Mouse (Mus musculus) small intestine, adult 2 months (tissue): ENCODE results near the gene Tymp. TPM values are rescaled to one million over a fixed set of nuclear protein-coding genes. Genes with fewer than 3 reads are reported as not detected.

Experiments used
- H3K27ac ChIP-seq: fragments of 200-500 bp; 2 replicates; pipeline ENCODE4 v1.5.1; 2012; ENCODE audit warnings: low read depth, low read length, control low read depth, inconsistent platforms; ENCODE audit not compliant: insufficient read depth
- H3K27me3 ChIP-seq: fragments of 200-500 bp; 2 replicates; pipeline ENCODE4 v1.6.1; 2012; ENCODE audit warnings: mild to moderate bottlenecking, moderate library complexity, low read length, inconsistent platforms; ENCODE audit not compliant: control insufficient read depth, insufficient read depth
- H3K36me3 ChIP-seq: fragments of 200-500 bp; 2 replicates; pipeline ENCODE4 v1.6.1; 2012; ENCODE audit warnings: mild to moderate bottlenecking, low read length, control low read depth, inconsistent platforms; ENCODE audit not compliant: control insufficient read depth, insufficient read depth
- H3K4me1 ChIP-seq: fragments of 200-500 bp; 2 replicates; pipeline ENCODE4 v1.6.1; 2012; ENCODE audit warnings: low read length, inconsistent platforms, mixed read lengths; ENCODE audit not compliant: control insufficient read depth, insufficient read depth, insufficient read length
- H3K4me3 ChIP-seq: fragments of 200-500 bp; 2 replicates; pipeline ENCODE4 v1.5.1; 2012; ENCODE audit warnings: low read depth, mild to moderate bottlenecking, control low read depth, inconsistent platforms, low read length, moderate library complexity
- CTCF ChIP-seq: fragments of 200-500 bp; IDR thresholded peaks from 2 replicates; pipeline ENCODE4 v1.5.1; 2012; ENCODE audit warnings: low read depth, mild to moderate bottlenecking, control low read depth, inconsistent platforms, low read length, moderate library complexity, mixed read lengths; ENCODE audit not compliant: insufficient replicate concordance, insufficient read length; ENCODE audit errors: extremely low read depth
- POLR2A ChIP-seq: fragments of 200-500 bp; IDR thresholded peaks from 2 replicates; pipeline ENCODE4 v1.6.1; 2012; ENCODE audit warnings: low read depth, mild to moderate bottlenecking, control low read depth, inconsistent platforms, low read length, moderate library complexity
- whole genome bisulfite sequencing: fragments of 180-500 bp; shearing (Covaris S2); methylation state at CpG from one replicate; pipeline ENCODE4 v1.1.7; 2018; 5-methylcytosine and 5-hydroxymethylcytosine counted together
- polyA plus RNA-seq: library from polyadenylated mRNA; depleted of rRNA; stranded (reverse); fragments of >200 nt; gene quantifications from 2 replicates; pipeline ENCODE4 v1.2.3, GENCODE M21; 2012; rRNA removed

The Tymp gene
- polyA plus RNA-seq: 114 and 152 TPM in 2 replicates

GRCm38 (mm10) chr15:89376957-89377356 lies at the start of gene Tymp:
Gene Tymp, minus strand, starts transcription at chr15:89377039.
- TF ChIP-seq POLR2A (peak; percentile 45; the same call in 1 of the 2 replicates), CTCF (no peak)
- Histone ChIP-seq H3K27ac (peak within 1 kb of the TSS; percentile 89), H3K4me3 (peak within 1 kb of the TSS; percentile 74), H3K27me3 (no peaks in the 10 kb centered on the region), H3K4me1 (peaks cover 39% of the 10 kb centered on the region), H3K36me3 (peaks cover 5% of the 10 kb centered on the region)
- WGBS: 38% methylated on average over 16 of the region's 16 CpGs

GRCm38 (mm10) chr15:89425711-89426121 lies 48.9 kb upstream of the Tymp start, which contains the start of gene Cpt1b:
Gene Cpt1b, minus strand, starts transcription at chr15:89425863.
- no peak within 1 kb of the TSS for H3K4me3 ChIP-seq
- no peak within 1 kb of the TSS for H3K27ac ChIP-seq
- peaks cover 56% of the 10 kb centered on the region for H3K36me3 ChIP-seq
- H3K4me1 ChIP-seq: peaks cover 2% of the 10 kb centered on the region; the same call in 1 of the 2 replicates
- H3K27me3 ChIP-seq: no peaks in the 10 kb centered on the region
- no peak for TF ChIP-seq POLR2A
- TF ChIP-seq CTCF: no peak
- WGBS: 80% methylated on average over 6 of the region's 6 CpGs

DNA sequence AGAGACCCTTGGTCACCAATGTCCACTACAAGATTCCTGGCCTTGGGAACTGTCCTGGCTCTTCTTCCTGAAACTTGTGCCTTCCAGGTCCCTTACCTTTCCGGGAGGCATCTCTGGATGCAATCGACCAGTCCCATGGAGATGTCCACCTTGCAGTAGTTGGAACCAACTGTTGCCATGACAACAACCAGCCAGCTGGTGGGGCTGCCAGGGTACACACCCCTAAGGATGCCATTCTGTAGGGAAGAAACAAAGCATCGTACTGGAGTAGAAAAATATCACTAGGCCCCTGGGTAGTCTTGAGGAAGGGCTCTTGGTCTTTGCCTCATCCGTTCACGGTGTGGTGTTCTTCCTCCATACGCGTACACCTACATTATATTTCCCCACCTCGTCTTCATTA lies 47.8 kb upstream of the Tymp start:
- 88% methylated on average over 8 of the region's 8 CpGs for WGBS

DNA sequence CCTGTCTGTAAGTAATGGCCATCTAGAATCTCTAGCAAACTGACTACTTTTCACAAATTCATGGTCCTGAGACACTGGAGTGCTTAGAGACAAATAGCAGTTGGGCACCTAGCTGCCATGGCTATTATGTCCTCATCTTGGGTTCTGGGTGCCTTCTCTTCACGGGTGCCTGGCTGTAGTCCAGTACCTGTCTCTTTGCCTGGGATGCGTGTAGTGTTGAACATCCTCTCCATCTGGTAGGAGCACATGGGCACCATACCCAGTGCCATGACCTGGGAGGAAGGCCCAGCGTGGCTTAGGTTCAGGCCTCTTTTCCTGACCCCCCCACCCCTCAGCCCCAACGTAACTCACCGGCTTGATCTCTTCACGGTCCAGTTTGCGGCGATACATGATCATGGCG lies 45.1 kb upstream of the Tymp start:
- no peaks in the 10 kb centered on the region for H3K27me3 ChIP-seq
- peaks cover 74% of the 10 kb centered on the region for H3K36me3 ChIP-seq
- no peak overlapping the region for H3K4me3 ChIP-seq
- no peaks in the 10 kb centered on the region for H3K4me1 ChIP-seq
- no peak overlapping the region for H3K27ac ChIP-seq
- WGBS: 94% methylated on average over 9 of the region's 9 CpGs
- TF ChIP-seq POLR2A: no peak
- TF ChIP-seq CTCF: no peak

More for the DNA sequence above, 47.8 kb upstream of the Tymp start:
- H3K4me1 ChIP-seq: peaks cover 2% of the 10 kb centered on the region; the same call in 1 of the 2 replicates
- H3K27ac ChIP-seq: no peak overlapping the region
- H3K4me3 ChIP-seq: no peak overlapping the region
- TF ChIP-seq CTCF (no peak), POLR2A (no peak)
- peaks cover 66% of the 10 kb centered on the region for H3K36me3 ChIP-seq
- no peaks in the 10 kb centered on the region for H3K27me3 ChIP-seq

- TF ChIP-seq POLR2A (no peak), CTCF (no peak)
- 84% methylated on average over 8 of the region's 8 CpGs for WGBS
These were observed 38.4 kb upstream of the Tymp start for GRCm38 (mm10) chr15:89415282-89415681.

DNA sequence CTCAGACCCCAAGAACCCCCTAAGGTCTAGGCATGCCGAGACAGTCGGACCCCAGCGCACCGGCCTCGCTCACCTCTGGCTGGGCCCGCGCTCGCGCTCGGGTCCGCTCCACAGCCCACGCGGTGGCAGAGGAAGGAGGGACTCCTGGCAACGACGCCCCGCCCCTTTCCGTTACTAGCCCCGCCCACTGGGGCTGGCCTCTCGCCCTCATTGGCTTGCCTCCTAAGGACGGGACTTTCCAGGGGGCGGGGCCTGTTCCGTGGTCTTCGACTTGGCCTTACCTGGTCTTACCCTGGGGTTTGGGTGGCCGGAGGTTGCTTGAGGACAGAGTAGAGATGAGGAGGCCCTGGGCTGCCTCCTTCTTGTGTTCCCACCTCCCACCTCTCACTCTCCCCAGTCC lies 33.3 kb upstream of the Tymp start, which contains the start of gene Syce3:
Gene Syce3, minus strand, starts transcription at position 386 of the 400 bp plus-strand sequence.
- no peaks in the 10 kb centered on the region for H3K36me3 ChIP-seq
- 84% methylated on average over 24 of the region's 24 CpGs for WGBS
- H3K4me3 ChIP-seq: no peak within 1 kb of the TSS
- TF ChIP-seq CTCF (no peak), POLR2A (no peak)
- H3K4me1 ChIP-seq: no peaks in the 10 kb centered on the region
- H3K27me3 ChIP-seq: no peaks in the 10 kb centered on the region
- H3K27ac ChIP-seq: no peak within 1 kb of the TSS

More at GRCm38 (mm10) chr15:89415282-89415681, 38.4 kb upstream of the Tymp start:
- no peak overlapping the region for H3K27ac ChIP-seq
- peaks cover 33% of the 10 kb centered on the region for H3K36me3 ChIP-seq
- no peaks in the 10 kb centered on the region for H3K27me3 ChIP-seq
- H3K4me3 ChIP-seq: no peak overlapping the region
- no peaks in the 10 kb centered on the region for H3K4me1 ChIP-seq

DNA sequence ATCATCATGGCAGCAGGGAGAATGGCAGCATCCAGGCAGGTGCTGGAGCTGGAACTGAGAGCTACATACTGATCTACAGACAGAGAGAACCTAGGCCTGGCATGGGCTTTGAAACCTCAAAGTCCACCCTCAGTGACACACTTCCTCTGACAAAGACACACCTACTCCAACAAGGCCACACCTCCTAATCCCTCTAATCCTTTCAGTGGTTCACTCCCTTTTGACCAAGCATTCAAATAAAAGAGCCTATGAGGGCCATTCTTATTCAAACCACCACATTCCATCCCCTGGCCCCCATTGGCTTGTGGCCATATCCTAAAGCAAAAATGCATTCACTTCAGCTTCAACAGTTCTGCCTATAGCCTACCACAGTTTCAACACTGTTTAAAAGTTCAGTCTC lies 29.9 kb upstream of the Tymp start:
- no peak for TF ChIP-seq POLR2A
- no peak for TF ChIP-seq CTCF
- H3K27me3 ChIP-seq: no peaks in the 10 kb centered on the region
- H3K27ac ChIP-seq: no peak overlapping the region
- H3K4me1 ChIP-seq: no peaks in the 10 kb centered on the region
- H3K4me3 ChIP-seq: no peak overlapping the region
- no peaks in the 10 kb centered on the region for H3K36me3 ChIP-seq
